Mouse (Mus musculus): ENCODE results near the gene Nfix. TPM values are rescaled to one million over a fixed set of nuclear protein-coding genes. Genes with fewer than 3 reads are reported as not detected.

Nfix gene
- polyA plus RNA-seq, 1 experiment: 98.5 TPM

- TF ChIP-seq CTCF (IDR thresholded peaks at IDR 0.05; ENCODE audit: borderline replicate concordance, insufficient read depth, low read depth, low read length): no peak
- no peak for TF ChIP-seq POLR2A (IDR thresholded peaks at IDR 0.05; ENCODE audit: borderline replicate concordance, insufficient read depth, low read length)
- DNase-seq: peak in 1 of 2 experiments; percentile 33
- 50% methylated on average over 38 of the region's 38 CpGs for WGBS
- Histone ChIP-seq H3K4me1 (ENCODE audit: control insufficient read depth, insufficient read depth, low read length) (peaks cover 17% of the 10 kb centered on the region), H3K4me3 (replicated peaks; ENCODE audit: insufficient read depth, low read depth, low read length) (no peak overlapping the region), H3K27ac (ENCODE audit: insufficient read depth, low read length) (no peak overlapping the region), H3K27me3 (ENCODE audit: control insufficient read depth, insufficient read depth, low read length) (no peaks in the 10 kb centered on the region)
These were observed 96.5 kb downstream of the Nfix start for GRCm38 (mm10) chr8:84703466-84704249.

DNA sequence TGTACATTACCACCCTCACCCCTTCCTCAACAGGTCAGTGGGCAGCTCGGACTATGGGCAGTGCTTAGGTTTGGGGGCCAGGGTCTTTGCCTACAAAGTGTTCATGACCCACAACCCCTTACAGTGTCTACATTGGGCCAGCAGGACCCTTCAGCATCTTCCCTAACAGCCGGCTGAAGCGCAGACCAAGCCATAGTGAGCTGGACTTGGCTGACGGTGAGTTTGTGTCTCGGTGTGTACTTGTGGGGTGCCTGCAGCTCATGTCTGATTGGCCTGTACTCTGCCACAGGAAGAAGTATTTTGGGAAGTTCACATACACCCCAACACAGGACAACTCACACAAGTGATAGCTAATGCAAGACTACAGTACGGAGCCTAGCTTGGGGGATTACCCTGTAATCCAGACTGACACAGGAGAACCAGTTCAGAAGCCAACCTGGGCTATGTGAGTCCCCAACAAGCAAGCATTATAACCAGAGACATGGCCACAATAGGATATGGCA lies 97.1 kb downstream of the Nfix start:
- WGBS: 76% methylated on average over 6 of the region's 6 CpGs
- no peak overlapping the region for H3K27ac ChIP-seq (ENCODE audit: insufficient read depth, low read length)
- no peak for TF ChIP-seq CTCF (IDR thresholded peaks at IDR 0.05; ENCODE audit: borderline replicate concordance, insufficient read depth, low read depth, low read length)
- TF ChIP-seq POLR2A (IDR thresholded peaks at IDR 0.05; ENCODE audit: borderline replicate concordance, insufficient read depth, low read length): no peak
- no peak for DNase-seq
- H3K4me3 ChIP-seq (replicated peaks; ENCODE audit: insufficient read depth, low read depth, low read length): no peak overlapping the region
- H3K4me1 ChIP-seq (ENCODE audit: control insufficient read depth, insufficient read depth, low read length): peaks cover 16% of the 10 kb centered on the region
- no peaks in the 10 kb centered on the region for H3K27me3 ChIP-seq (ENCODE audit: control insufficient read depth, insufficient read depth, low read length)

DNA sequence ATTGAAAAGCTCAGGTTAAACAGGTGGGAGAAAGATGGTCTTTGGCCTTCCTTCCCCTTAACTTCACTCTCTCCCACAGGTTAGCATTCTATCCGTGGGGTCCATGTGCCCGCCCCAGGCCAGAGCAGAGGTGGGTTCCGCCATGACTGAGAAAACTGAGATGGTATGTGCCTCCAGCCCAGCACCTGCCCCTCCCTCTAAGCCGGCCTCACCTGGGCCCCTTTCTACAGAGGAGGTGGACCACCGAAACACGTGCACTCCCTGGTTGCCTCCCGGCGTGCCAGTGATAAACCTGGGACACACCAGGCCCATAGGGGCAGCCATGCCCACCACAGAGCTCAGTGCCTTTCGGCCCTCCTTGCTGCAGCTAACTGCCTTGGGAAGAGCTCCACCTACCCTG lies 97.6 kb downstream of the Nfix start:
- no peak overlapping the region for H3K27ac ChIP-seq (ENCODE audit: insufficient read depth, low read length)
- no peak for DNase-seq
- 84% methylated on average over 9 of the region's 9 CpGs for WGBS
- TF ChIP-seq POLR2A (IDR thresholded peaks at IDR 0.05; ENCODE audit: borderline replicate concordance, insufficient read depth, low read length): no peak
- no peak for TF ChIP-seq CTCF (IDR thresholded peaks at IDR 0.05; ENCODE audit: borderline replicate concordance, insufficient read depth, low read depth, low read length)
- H3K4me3 ChIP-seq (replicated peaks; ENCODE audit: insufficient read depth, low read depth, low read length): no peak overlapping the region
- peaks cover 16% of the 10 kb centered on the region for H3K4me1 ChIP-seq (ENCODE audit: control insufficient read depth, insufficient read depth, low read length)
- no peaks in the 10 kb centered on the region for H3K27me3 ChIP-seq (ENCODE audit: control insufficient read depth, insufficient read depth, low read length)

- peak in 1 of 2 experiments; percentile 31 for DNase-seq
- no peak within 1 kb of the TSS for H3K27ac ChIP-seq (ENCODE audit: insufficient read depth, low read length)
- H3K4me3 ChIP-seq (replicated peaks; ENCODE audit: insufficient read depth, low read depth, low read length): no peak within 1 kb of the TSS
- peaks cover 16% of the 10 kb centered on the region for H3K4me1 ChIP-seq (ENCODE audit: control insufficient read depth, insufficient read depth, low read length)
- 45% methylated on average over 34 of the region's 34 CpGs for WGBS
- TF ChIP-seq CTCF (IDR thresholded peaks at IDR 0.05; ENCODE audit: borderline replicate concordance, insufficient read depth, low read depth, low read length) (no peak), POLR2A (IDR thresholded peaks at IDR 0.05; ENCODE audit: borderline replicate concordance, insufficient read depth, low read length) (no peak)
- H3K27me3 ChIP-seq (ENCODE audit: control insufficient read depth, insufficient read depth, low read length): no peaks in the 10 kb centered on the region
These were observed 98.9 kb downstream of the Nfix start, which contains the start of gene Lyl1 for GRCm38 (mm10) chr8:84700941-84701911. Lyl1 (plus strand) TSS chr8:84701457.

- H3K4me3 ChIP-seq (replicated peaks; ENCODE audit: insufficient read depth, low read depth, low read length): no peak overlapping the region
- peaks cover 16% of the 10 kb centered on the region for H3K4me1 ChIP-seq (ENCODE audit: control insufficient read depth, insufficient read depth, low read length)
These were observed 99.6 kb downstream of the Nfix start for GRCm38 (mm10) chr8:84700526-84700925.

GRCm38 (mm10) chr8:84699861-84700322 lies 100.3 kb downstream of the Nfix start:
- TF ChIP-seq CTCF (IDR thresholded peaks at IDR 0.05; ENCODE audit: borderline replicate concordance, insufficient read depth, low read depth, low read length): peak; percentile 85
- no peak for TF ChIP-seq POLR2A (IDR thresholded peaks at IDR 0.05; ENCODE audit: borderline replicate concordance, insufficient read depth, low read length)
- no peak overlapping the region for H3K27ac ChIP-seq (ENCODE audit: insufficient read depth, low read length)
- H3K27me3 ChIP-seq (ENCODE audit: control insufficient read depth, insufficient read depth, low read length): no peaks in the 10 kb centered on the region
- WGBS: 16% methylated on average over 7 of the region's 7 CpGs
- H3K4me3 ChIP-seq (replicated peaks; ENCODE audit: insufficient read depth, low read depth, low read length): no peak overlapping the region
- DNase-seq: peak; percentile 57 to 68
- peaks cover 13% of the 10 kb centered on the region for H3K4me1 ChIP-seq (ENCODE audit: control insufficient read depth, insufficient read depth, low read length)

More at GRCm38 (mm10) chr8:84700526-84700925, 99.6 kb downstream of the Nfix start:
- 72% methylated on average over 5 of the region's 5 CpGs for WGBS
- no peak for DNase-seq
- no peak for TF ChIP-seq POLR2A (IDR thresholded peaks at IDR 0.05; ENCODE audit: borderline replicate concordance, insufficient read depth, low read length)
- TF ChIP-seq CTCF (IDR thresholded peaks at IDR 0.05; ENCODE audit: borderline replicate concordance, insufficient read depth, low read depth, low read length): no peak
- Histone ChIP-seq H3K27ac (ENCODE audit: insufficient read depth, low read length) (no peak overlapping the region), H3K27me3 (ENCODE audit: control insufficient read depth, insufficient read depth, low read length) (no peaks in the 10 kb centered on the region)

DNA sequence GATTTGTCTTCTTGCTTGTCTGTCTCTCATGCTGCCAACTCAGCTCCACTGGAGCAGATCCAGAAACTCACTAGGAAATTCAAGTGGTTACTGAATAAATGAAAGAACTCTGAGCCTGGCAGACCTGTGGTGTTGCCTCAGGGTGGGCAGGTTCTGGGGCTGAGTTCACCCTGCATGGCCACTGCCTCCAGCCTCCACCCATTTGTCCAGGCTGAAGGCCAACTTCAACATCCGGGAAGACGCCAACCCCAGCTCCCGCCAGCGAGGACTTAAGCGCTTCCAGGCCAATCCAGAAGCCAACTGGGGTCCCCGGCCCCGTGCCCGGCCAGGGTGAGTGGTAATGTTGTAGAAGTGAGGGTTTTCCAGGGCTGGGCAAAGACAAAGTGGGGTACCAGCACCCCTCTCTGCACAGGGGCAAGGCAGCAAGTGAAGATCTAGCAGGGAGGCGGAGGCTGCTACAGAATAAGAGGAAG lies 101.2 kb downstream of the Nfix start:
- peaks cover 13% of the 10 kb centered on the region for H3K4me1 ChIP-seq (ENCODE audit: control insufficient read depth, insufficient read depth, low read length)
- no peaks in the 10 kb centered on the region for H3K27me3 ChIP-seq (ENCODE audit: control insufficient read depth, insufficient read depth, low read length)
- TF ChIP-seq CTCF (IDR thresholded peaks at IDR 0.05; ENCODE audit: borderline replicate concordance, insufficient read depth, low read depth, low read length) (no peak), POLR2A (IDR thresholded peaks at IDR 0.05; ENCODE audit: borderline replicate concordance, insufficient read depth, low read length) (no peak)
- no peak overlapping the region; the same call in 1 of the 2 replicates for H3K27ac ChIP-seq (ENCODE audit: insufficient read depth, low read length)
- WGBS: 18% methylated on average over 9 of the region's 9 CpGs
- H3K4me3 ChIP-seq (replicated peaks; ENCODE audit: insufficient read depth, low read depth, low read length): no peak overlapping the region
- DNase-seq: peak; percentile 46 to 48

Measured in cerebellum, adult 2 months (tissue).